Mouse (Mus musculus): ENCODE results near the gene Dhx40.

- TF ChIP-seq CTCF (IDR thresholded peaks at IDR 0.05; ENCODE audit: insufficient read depth, low read length) (no peak), POLR2A (IDR thresholded peaks at IDR 0.05; ENCODE audit: borderline replicate concordance, extremely low read depth, low read depth, low read length) (no peak)
These were observed 44.4 kb upstream of the Dhx40 start for GRCm38 (mm10) chr11:86851714-86852533.
